Mouse (Mus musculus) liver, postnatal 0 days (tissue): Measurements from ENCODE around the gene Atp5s. TPM values are rescaled to one million over a fixed set of nuclear protein-coding genes. Genes with fewer than 3 reads are reported as not detected.

ENCODE experiments used
- ATAC-seq: fragments of 200-750 bp; cut with Nextera tagmentation; 2 replicates; pipeline ENCODE4 v1.8.0; 2017; ENCODE audit warnings: mild to moderate bottlenecking, moderate library complexity
- DNase-seq: peaks from one replicate; pipeline ENCODE4 v3.0.0-alpha.2; 2016
- H3K27ac ChIP-seq: fragments of 300-500 bp; sonication (generic); 2 replicates; pipeline ENCODE4 v1.5.1; 2014; ENCODE audit warnings: antibody characterized with exemption, moderate library complexity, mild to moderate bottlenecking, low read depth
- H3K27me3 ChIP-seq: fragments of 300-500 bp; sonication (generic); 2 replicates; pipeline ENCODE4 v1.6.1; 2014; ENCODE audit warnings: low read length, control low read depth, mixed read lengths; ENCODE audit not compliant: insufficient read depth
- H3K36me3 ChIP-seq: fragments of 300-500 bp; sonication (generic); replicated peaks from 2 replicates; pipeline ENCODE4 v1.6.1; 2014; ENCODE audit warnings: mild to moderate bottlenecking, control low read depth, low read length, moderate library complexity, mixed read lengths; ENCODE audit not compliant: insufficient read depth
- H3K4me1 ChIP-seq: fragments of 300-500 bp; sonication (generic); 2 replicates; pipeline ENCODE4 v1.6.1; 2014; ENCODE audit warnings: antibody characterized with exemption, mild to moderate bottlenecking, control low read depth; ENCODE audit not compliant: insufficient read depth
- H3K4me2 ChIP-seq: fragments of 300-500 bp; sonication (generic); 2 replicates; pipeline ENCODE4 v1.6.1; 2014; ENCODE audit warnings: low read depth, mild to moderate bottlenecking, low read length, moderate library complexity, mixed read lengths
- H3K4me3 ChIP-seq: fragments of 300-500 bp; sonication (generic); 2 replicates; pipeline ENCODE4 v1.5.1; 2014; ENCODE audit warnings: low read depth, low read length
- H3K9ac ChIP-seq: fragments of 300-500 bp; sonication (generic); replicated peaks from 2 replicates; pipeline ENCODE4 v1.6.1; 2014; ENCODE audit warnings: mild to moderate bottlenecking, moderate library complexity
- H3K9me3 ChIP-seq: fragments of 300-500 bp; sonication (generic); 2 replicates; pipeline ENCODE4 v1.6.1; 2016; ENCODE audit warnings: mild to moderate bottlenecking, control low read depth, low read length, mixed read lengths
- CTCF ChIP-seq: sonication (generic); IDR thresholded peaks from 2 replicates; pipeline ENCODE4 v1.5.1; 2016; ENCODE audit warnings: antibody characterized with exemption, low read depth
- EP300 ChIP-seq: IDR thresholded peaks from 2 replicates; pipeline ENCODE4 v1.6.1; 2016; ENCODE audit warnings: antibody characterized with exemption, low read depth, mild to moderate bottlenecking
- WGBS: fragments of 180-500 bp; shearing (Covaris S2); extraction: QIAGEN DNeasy Blood & Tissue Kit; methylation state at CpG from one replicate; pipeline ENCODE4 v1.1.7; 2014; ENCODE audit not compliant: insufficient replicate concordance; 5-methylcytosine and 5-hydroxymethylcytosine counted together
- polyA plus RNA-seq: library from polyadenylated mRNA; unstranded; fragments of >200 nt; fragmentation: Nextera tagmentation; extraction: Ambion mirVana; gene quantifications from 2 replicates; pipeline ENCODE4 v1.2.1, GENCODE M21; 2015

Gene Atp5s
- polyA plus RNA-seq: 18.3 and 20.3 TPM in 2 replicates

- Histone ChIP-seq H3K9me3 (no peaks in the 10 kb centered on the region), H3K27ac (peak within 1 kb of the TSS; percentile 99), H3K4me2 (peak within 1 kb of the TSS; percentile 96), H3K4me3 (peak within 1 kb of the TSS; percentile 68), H3K9ac (peak within 1 kb of the TSS; percentile 81), H3K4me1 (peaks cover 15% of the 10 kb centered on the region), H3K27me3 (no peaks in the 10 kb centered on the region), H3K36me3 (0 out of 2 replicates have a peak, but pooled peaks cover 5% of the 10 kb centered on the region)
- TF ChIP-seq CTCF (0 out of 2 replicates have a peak, but pooled peaks have one; percentile 8), EP300 (no peak)
- WGBS: under 1% methylated on average over 59 of the region's 60 CpGs
- ATAC-seq (peak; percentile 91), DNase-seq (peak; percentile 99)
Observed at GRCm38 (mm10) chr12:69724711-69725460, at the start of gene Atp5s, which contains the start of gene L2hgdh. TSS of gene Atp5s (plus strand) at chr12:69724950. TSS of gene L2hgdh (minus strand) at chr12:69724873.

- Histone ChIP-seq H3K4me1 (peaks cover 17% of the 10 kb centered on the region), H3K4me3 (no peak overlapping the region), H3K4me2 (no peak overlapping the region), H3K9ac (no peak overlapping the region), H3K9me3 (no peaks in the 10 kb centered on the region), H3K27me3 (no peaks in the 10 kb centered on the region), H3K27ac (no peak overlapping the region), H3K36me3 (no peaks in the 10 kb centered on the region)
- TF ChIP-seq CTCF (no peak), EP300 (no peak)
- ATAC-seq (no peak), DNase-seq (no peak)
- WGBS: 88% methylated on average over 4 of the region's 4 CpGs
Observed at GRCm38 (mm10) chr12:69676157-69676556, 48.6 kb upstream of the Atp5s start.

GRCm38 (mm10) chr12:69680635-69681565, 43.9 kb upstream of the Atp5s start:
- peak overlapping the region; percentile 74 for H3K4me2 ChIP-seq
- H3K9me3 ChIP-seq: no peaks in the 10 kb centered on the region
- H3K9ac ChIP-seq: peak overlapping the region; percentile 96
- DNase-seq (peak; percentile 65), ATAC-seq (peak; percentile 39)
- H3K4me3 ChIP-seq: peak overlapping the region; percentile 87
- H3K27me3 ChIP-seq: no peaks in the 10 kb centered on the region
- H3K27ac ChIP-seq: peak overlapping the region; percentile 99
- peak; percentile 21; the same call in 1 of the 2 replicates for TF ChIP-seq EP300
- no peak for TF ChIP-seq CTCF
- H3K36me3 ChIP-seq: no peaks in the 10 kb centered on the region
- H3K4me1 ChIP-seq: peaks cover 17% of the 10 kb centered on the region
- 1% methylated on average over 50 of the region's 56 CpGs for WGBS

DNA sequence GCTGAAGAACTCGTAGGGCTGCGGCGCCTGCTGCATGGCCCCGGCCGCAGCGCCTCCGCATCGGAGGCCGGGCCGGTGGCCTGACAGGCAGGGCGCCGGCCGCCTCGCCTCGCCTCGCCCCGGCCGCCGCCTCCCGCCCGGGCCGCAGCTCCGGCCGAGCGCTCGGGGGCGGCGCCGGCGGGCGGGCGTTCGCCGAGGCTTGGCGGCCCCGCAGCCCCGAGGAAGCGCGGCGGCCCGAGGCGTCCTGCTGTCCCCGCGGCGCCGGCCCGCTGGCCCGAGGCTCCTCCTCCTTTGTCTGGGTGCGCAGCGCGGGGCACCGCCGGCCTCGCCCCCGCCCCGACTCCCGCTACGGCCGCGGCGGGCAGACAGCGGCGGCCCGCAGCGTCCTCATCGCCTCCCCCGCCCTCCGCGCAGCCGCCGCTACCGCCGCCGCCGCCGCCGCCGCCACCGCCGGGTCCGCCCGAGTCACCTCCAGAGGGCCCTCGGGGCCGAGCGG, 43.1 kb upstream of the Atp5s start, which contains the start of gene Sos2:
Sos2 (minus strand) TSS at position 287 of the 496 bp plus-strand sequence.
- peak within 1 kb of the TSS; percentile 74 for H3K4me2 ChIP-seq
- H3K27ac ChIP-seq: peak within 1 kb of the TSS; percentile 99
- DNase-seq (peak; percentile 77), ATAC-seq (peak; percentile 69)
- peaks cover 14% of the 10 kb centered on the region for H3K4me1 ChIP-seq
- H3K9me3 ChIP-seq: no peaks in the 10 kb centered on the region
- 3% methylated on average over 39 of the region's 85 CpGs for WGBS
- H3K27me3 ChIP-seq: no peaks in the 10 kb centered on the region
- H3K9ac ChIP-seq: peak within 1 kb of the TSS; percentile 96
- no peaks in the 10 kb centered on the region for H3K36me3 ChIP-seq
- H3K4me3 ChIP-seq: peak within 1 kb of the TSS; percentile 87
- no peak for TF ChIP-seq EP300
- no peak for TF ChIP-seq CTCF

GRCm38 (mm10) chr12:69682065-69682787, 42.5 kb upstream of the Atp5s start:
- DNase-seq: peak; percentile 91
- WGBS: under 1% methylated on average over 37 of the region's 54 CpGs

More at GRCm38 (mm10) chr12:69682065-69682787, 42.5 kb upstream of the Atp5s start:
- Histone ChIP-seq H3K4me1 (peaks cover 14% of the 10 kb centered on the region), H3K36me3 (no peaks in the 10 kb centered on the region), H3K27me3 (no peaks in the 10 kb centered on the region), H3K9ac (peak overlapping the region; percentile 96), H3K4me2 (peak overlapping the region; percentile 74), H3K9me3 (no peaks in the 10 kb centered on the region), H3K27ac (peak overlapping the region; percentile 99), H3K4me3 (peak overlapping the region; percentile 87)
- peak; percentile 79 for ATAC-seq
- TF ChIP-seq CTCF (peak; percentile 32), EP300 (no peak)
